Mouse (Mus musculus) midbrain, embryonic 14.5 days (tissue): ENCODE measurements at regions not wholly inside any gene's neighbourhood (a gene's known extent, or its start where the extent isn't known, plus 50 kb on each side); places are given as distances from the start of the nearest gene placed in this dataset.

Experiments used
- ATAC-seq: fragments of 200-750 bp; cut with Nextera tagmentation; 2 replicates; pipeline ENCODE4 v1.8.0; 2017; ENCODE audit warnings: moderate number of reproducible peaks, moderate library complexity; ENCODE audit not compliant: low FRiP score, low TSS enrichment
- DNase-seq: peaks from one replicate; pipeline ENCODE4 v3.0.0-alpha.2; 2015
- H3K27ac ChIP-seq: fragments of 300-500 bp; sonication (generic); replicated peaks from 2 replicates; pipeline ENCODE4 v1.5.1; 2014; ENCODE audit warnings: mild to moderate bottlenecking, low read depth, low read length, moderate library complexity
- H3K27me3 ChIP-seq: fragments of 300-500 bp; sonication (generic); 2 replicates; pipeline ENCODE4 v1.6.1; 2014; ENCODE audit warnings: low read length, control low read depth, mixed read lengths; ENCODE audit not compliant: control insufficient read depth, insufficient read depth
- H3K36me3 ChIP-seq: fragments of 300-500 bp; sonication (generic); 2 replicates; pipeline ENCODE4 v1.6.1; 2014; ENCODE audit warnings: low read length, control low read depth; ENCODE audit not compliant: control insufficient read depth, insufficient read depth
- H3K4me1 ChIP-seq: fragments of 300-500 bp; sonication (generic); 2 replicates; pipeline ENCODE4 v1.6.1; 2014; ENCODE audit warnings: mild to moderate bottlenecking, antibody characterized with exemption, low read length, control low read depth; ENCODE audit not compliant: control insufficient read depth, insufficient read depth
- H3K4me2 ChIP-seq: fragments of 300-500 bp; sonication (generic); 2 replicates; pipeline ENCODE4 v1.6.1; 2014; ENCODE audit warnings: mild to moderate bottlenecking, low read length, moderate library complexity
- H3K4me3 ChIP-seq: fragments of 300-500 bp; sonication (generic); replicated peaks from 2 replicates; pipeline ENCODE4 v1.5.1; 2014; ENCODE audit warnings: low read depth, low read length
- H3K9ac ChIP-seq: fragments of 300-500 bp; sonication (generic); replicated peaks from 2 replicates; pipeline ENCODE4 v1.6.1; 2014; ENCODE audit warnings: mild to moderate bottlenecking, low read length, moderate library complexity
- H3K9me3 ChIP-seq: fragments of 300-500 bp; sonication (generic); 2 replicates; pipeline ENCODE4 v1.6.1; 2016; ENCODE audit warnings: low read length, control low read depth, mixed read lengths; ENCODE audit not compliant: control insufficient read depth
- WGBS: fragments of 180-500 bp; shearing (Covaris S2); extraction: QIAGEN DNeasy Blood & Tissue Kit; methylation state at CpG from one replicate; pipeline ENCODE4 v1.1.7; 2014; 5-methylcytosine and 5-hydroxymethylcytosine counted together

GRCm38 (mm10) chr10:68606848-68607247 is 65.2 kb upstream of the Cabcoco1 start:
- Histone ChIP-seq H3K4me3 (no peak overlapping the region), H3K4me2 (no peak overlapping the region), H3K27me3 (no peaks in the 10 kb centered on the region), H3K36me3 (no peaks in the 10 kb centered on the region), H3K4me1 (no peaks in the 10 kb centered on the region), H3K27ac (no peak overlapping the region), H3K9me3 (no peaks in the 10 kb centered on the region), H3K9ac (no peak overlapping the region)
- DNase-seq (peak; percentile 47), ATAC-seq (no peak)
- 62% methylated on average over 2 of the region's 2 CpGs for WGBS

GRCm38 (mm10) chr10:68611906-68612305 is 70.2 kb upstream of the Cabcoco1 start:
- no peak overlapping the region for H3K27ac ChIP-seq
- no peaks in the 10 kb centered on the region for H3K27me3 ChIP-seq
- H3K4me2 ChIP-seq = no peak overlapping the region
- no peaks in the 10 kb centered on the region for H3K9me3 ChIP-seq
- H3K4me1 ChIP-seq = no peaks in the 10 kb centered on the region
- no peak overlapping the region for H3K4me3 ChIP-seq
- DNase-seq = peak; percentile 23
- no peak for ATAC-seq
- 78% methylated on average over 9 of the region's 9 CpGs for WGBS
- no peak overlapping the region for H3K9ac ChIP-seq
- H3K36me3 ChIP-seq = no peaks in the 10 kb centered on the region

- H3K9me3 ChIP-seq = no peaks in the 10 kb centered on the region
- no peaks in the 10 kb centered on the region for H3K4me1 ChIP-seq
- no peak overlapping the region for H3K27ac ChIP-seq
- no peak overlapping the region for H3K4me3 ChIP-seq
- H3K27me3 ChIP-seq = no peaks in the 10 kb centered on the region
- no peaks in the 10 kb centered on the region for H3K36me3 ChIP-seq
- no peak overlapping the region for H3K4me2 ChIP-seq
- no peak overlapping the region for H3K9ac ChIP-seq
- ATAC-seq (no peak), DNase-seq (no peak)
- WGBS = 80% methylated on average over 3 of the region's 3 CpGs
Measured at GRCm38 (mm10) chr10:68612727-68613126, 71.0 kb upstream of the Cabcoco1 start.

- Histone ChIP-seq H3K4me2 (no peak overlapping the region), H3K27me3 (no peaks in the 10 kb centered on the region), H3K9me3 (no peaks in the 10 kb centered on the region), H3K27ac (no peak overlapping the region), H3K36me3 (no peaks in the 10 kb centered on the region), H3K4me3 (no peak overlapping the region), H3K9ac (no peak overlapping the region), H3K4me1 (no peaks in the 10 kb centered on the region)
- 92% methylated on average over 5 of the region's 5 CpGs for WGBS
- DNase-seq (no peak), ATAC-seq (no peak)
Measured at GRCm38 (mm10) chr10:68623786-68624185, 82.1 kb upstream of the Cabcoco1 start.

- Histone ChIP-seq H3K36me3 (no peaks in the 10 kb centered on the region), H3K4me3 (no peak overlapping the region), H3K9ac (no peak overlapping the region), H3K4me2 (no peak overlapping the region), H3K27me3 (no peaks in the 10 kb centered on the region), H3K4me1 (no peaks in the 10 kb centered on the region), H3K9me3 (no peaks in the 10 kb centered on the region), H3K27ac (no peak overlapping the region)
- ATAC-seq = no peak
- no peak for DNase-seq
- WGBS = 86% methylated on average over 5 of the region's 5 CpGs
Measured at GRCm38 (mm10) chr10:68625329-68625728, 83.6 kb upstream of the Cabcoco1 start.

- H3K4me2 ChIP-seq = no peak overlapping the region
- H3K4me1 ChIP-seq = no peaks in the 10 kb centered on the region
- H3K36me3 ChIP-seq = no peaks in the 10 kb centered on the region
- H3K27ac ChIP-seq = no peak overlapping the region
- ATAC-seq = no peak
- H3K27me3 ChIP-seq = no peaks in the 10 kb centered on the region
- DNase-seq = no peak
- no peak overlapping the region for H3K9ac ChIP-seq
- H3K4me3 ChIP-seq = no peak overlapping the region
- H3K9me3 ChIP-seq = no peaks in the 10 kb centered on the region
- 42% methylated on average over 2 of the region's 2 CpGs for WGBS
Measured at GRCm38 (mm10) chr10:68625752-68626151, 84.1 kb upstream of the Cabcoco1 start.

GRCm38 (mm10) chr10:68629486-68629885 is 87.8 kb upstream of the Cabcoco1 start:
- WGBS = 93% methylated on average over 2 of the region's 2 CpGs

GRCm38 (mm10) chr10:68633180-68633579 is 90.3 kb upstream of the Tmem26 start:
- no peak for ATAC-seq
- WGBS = 94% methylated on average over 5 of the region's 5 CpGs
- Histone ChIP-seq H3K4me3 (no peak overlapping the region), H3K4me1 (no peaks in the 10 kb centered on the region), H3K9ac (no peak overlapping the region), H3K27ac (no peak overlapping the region), H3K27me3 (no peaks in the 10 kb centered on the region), H3K9me3 (no peaks in the 10 kb centered on the region), H3K4me2 (no peak overlapping the region), H3K36me3 (no peaks in the 10 kb centered on the region)
- no peak for DNase-seq

More at GRCm38 (mm10) chr10:68629486-68629885, 87.8 kb upstream of the Cabcoco1 start:
- Histone ChIP-seq H3K9ac (no peak overlapping the region), H3K36me3 (no peaks in the 10 kb centered on the region), H3K27me3 (no peaks in the 10 kb centered on the region), H3K4me1 (no peaks in the 10 kb centered on the region), H3K9me3 (no peaks in the 10 kb centered on the region), H3K4me2 (no peak overlapping the region), H3K27ac (no peak overlapping the region), H3K4me3 (no peak overlapping the region)
- DNase-seq (no peak), ATAC-seq (no peak)

- Histone ChIP-seq H3K27me3 (no peaks in the 10 kb centered on the region), H3K9me3 (no peaks in the 10 kb centered on the region), H3K27ac (no peak overlapping the region), H3K4me3 (no peak overlapping the region), H3K9ac (no peak overlapping the region), H3K4me1 (no peaks in the 10 kb centered on the region), H3K4me2 (no peak overlapping the region), H3K36me3 (no peaks in the 10 kb centered on the region)
- ATAC-seq (no peak), DNase-seq (no peak)
- 88% methylated on average over 5 of the region's 5 CpGs for WGBS
Measured at GRCm38 (mm10) chr10:68652700-68653099, 70.7 kb upstream of the Tmem26 start.
